Mouse (Mus musculus): ENCODE data around the gene Ncf1. TPM values are rescaled to one million over a fixed set of nuclear protein-coding genes. Genes with fewer than 3 reads are reported as not detected.

The Ncf1 gene
- polyA plus RNA-seq, 1 experiment from 2014 or later = 7.2 TPM

DNA sequence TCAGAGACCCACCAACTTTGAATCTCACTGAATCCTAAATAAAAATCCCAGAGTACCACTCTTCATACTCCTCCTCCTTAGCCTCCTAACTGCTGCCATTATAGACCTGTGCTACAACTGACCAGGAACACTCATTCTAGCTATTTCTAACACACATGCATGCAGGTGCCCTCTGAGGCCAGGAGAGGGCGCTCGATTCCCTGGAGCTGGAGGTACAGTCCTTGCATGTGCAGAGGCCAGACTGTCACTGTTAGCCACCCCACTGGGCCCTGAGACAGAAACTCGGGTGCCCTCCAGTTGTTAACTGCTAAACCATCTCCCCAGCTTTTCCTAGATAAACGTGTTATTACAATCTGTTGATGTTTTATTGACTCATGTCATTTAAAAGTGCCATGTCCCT is 56.2 kb downstream of the Ncf1 start:
- Histone ChIP-seq H3K9me3 (ENCODE audit: control insufficient read depth, low read length) (no peaks in the 10 kb centered on the region), H3K36me3 (ENCODE audit: control insufficient read depth, insufficient read depth, low read length) (peaks cover 28% of the 10 kb centered on the region; the same call in 1 of the 2 replicates), H3K9ac (ENCODE audit: low read depth, low read length) (no peak overlapping the region), H3K4me2 (ENCODE audit: low read depth, low read length) (no peak overlapping the region), H3K27ac (replicated peaks; ENCODE audit: low read depth, low read length) (no peak overlapping the region), H3K4me3 (ENCODE audit: low read depth, low read length) (no peak overlapping the region), H3K27me3 (replicated peaks; ENCODE audit: control insufficient read depth, insufficient read depth, low read length) (no peaks in the 10 kb centered on the region), H3K4me1 (ENCODE audit: control insufficient read depth, insufficient read depth, low read length) (peaks cover 7% of the 10 kb centered on the region; the same call in 1 of the 2 replicates)
- DNase-seq (ENCODE audit: low spot score) (no peak), ATAC-seq (ENCODE audit: low read depth) (no peak)
- WGBS = 36% methylated on average over 4 of the region's 4 CpGs

DNA sequence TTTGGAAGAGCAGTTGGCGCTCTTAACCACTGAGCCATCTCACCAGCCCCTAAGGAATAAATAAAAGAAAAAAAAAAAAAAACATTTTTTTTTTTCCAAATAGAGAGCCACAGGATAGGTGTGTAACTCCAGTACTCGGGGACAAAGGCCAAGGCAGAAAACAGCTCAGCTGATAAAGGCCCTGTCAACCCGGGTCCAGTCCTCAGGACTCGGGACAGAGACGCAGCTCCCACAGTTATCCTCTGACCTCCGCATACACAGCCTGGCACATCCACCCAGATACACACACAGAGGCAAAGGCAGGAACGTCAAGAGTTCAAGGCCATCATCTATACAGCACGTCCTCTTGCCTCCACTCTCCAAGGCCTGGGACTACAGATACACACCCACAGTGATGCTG is 59.3 kb downstream of the Ncf1 start:
- no peak overlapping the region for H3K4me3 ChIP-seq (ENCODE audit: low read depth, low read length)
- no peaks in the 10 kb centered on the region for H3K27me3 ChIP-seq (replicated peaks; ENCODE audit: control insufficient read depth, insufficient read depth, low read length)
- no peaks in the 10 kb centered on the region for H3K9me3 ChIP-seq (ENCODE audit: control insufficient read depth, low read length)
- no peak overlapping the region for H3K27ac ChIP-seq (replicated peaks; ENCODE audit: low read depth, low read length)
- H3K36me3 ChIP-seq (ENCODE audit: control insufficient read depth, insufficient read depth, low read length) = peaks cover 46% of the 10 kb centered on the region
- H3K4me1 ChIP-seq (ENCODE audit: control insufficient read depth, insufficient read depth, low read length) = peaks cover under 1% of the 10 kb centered on the region; the same call in 1 of the 2 replicates
- H3K4me2 ChIP-seq (ENCODE audit: low read depth, low read length) = no peak overlapping the region
- 95% methylated on average over 8 of the region's 8 CpGs for WGBS
- ATAC-seq (ENCODE audit: low read depth) (no peak), DNase-seq (ENCODE audit: low spot score) (no peak)
- H3K9ac ChIP-seq (ENCODE audit: low read depth, low read length) = no peak overlapping the region

Other genes with a start within 250 kb of the Ncf1 start
- 11.7 and 13.5 TPM in 2 replicates for gene Castor2, start 129.9 kb downstream of the Ncf1 start, polyA plus RNA-seq (2014; fragmentation: Nextera tagmentation; extraction: Ambion mirVana)
- gene Rcc1l, start 52.9 kb downstream of the Ncf1 start, polyA plus RNA-seq (2014; fragmentation: Nextera tagmentation; extraction: Ambion mirVana) = 26.1 and 27.3 TPM in 2 replicates
- gene Gtf2ird2, start 45.6 kb downstream of the Ncf1 start, polyA plus RNA-seq (2014; fragmentation: Nextera tagmentation; extraction: Ambion mirVana) = 6.6 and 7.3 TPM in 2 replicates
- gene Gtf2i, start 85.1 kb upstream of the Ncf1 start, polyA plus RNA-seq (2014; fragmentation: Nextera tagmentation; extraction: Ambion mirVana) = 141 and 168 TPM in 2 replicates
- gene Gtf2ird1, start 227.1 kb upstream of the Ncf1 start, polyA plus RNA-seq (2014; fragmentation: Nextera tagmentation; extraction: Ambion mirVana) = 80.3 and 91.2 TPM in 2 replicates

All from embryonic facial prominence, embryonic 14.5 days (tissue).